Mouse (Mus musculus): ENCODE data around the gene A930002H24Rik. TPM values are rescaled to one million over a fixed set of nuclear protein-coding genes. Genes with fewer than 3 reads are reported as not detected.

The A930002H24Rik gene
- 2.4 and 4.0 TPM in 2 replicates for polyA plus RNA-seq (2014; fragmentation: Nextera tagmentation; extraction: Ambion mirVana)

- H3K36me3 ChIP-seq (ENCODE audit: control insufficient read depth, insufficient read depth, low read length), result no peaks in the 10 kb centered on the region
- peaks cover 11% of the 10 kb centered on the region for H3K4me1 ChIP-seq (replicated peaks; ENCODE audit: control insufficient read depth, insufficient read depth, low read length)
- WGBS, result under 1% methylated on average over 55 of the region's 55 CpGs
- H3K9me3 ChIP-seq (ENCODE audit: control insufficient read depth, low read length), result no peaks in the 10 kb centered on the region
- peak within 1 kb of the TSS; percentile 89 for H3K4me2 ChIP-seq (ENCODE audit: low read length)
- no peaks in the 10 kb centered on the region for H3K27me3 ChIP-seq (replicated peaks; ENCODE audit: control insufficient read depth, insufficient read depth, low read length)
- DNase-seq (ENCODE audit: low spot score) (peak; percentile 98), ATAC-seq (replicated peaks; ENCODE audit: low FRiP score, low TSS enrichment, low read depth) (peak; percentile 100)
- peak within 1 kb of the TSS; percentile 89 for H3K9ac ChIP-seq (ENCODE audit: low read length)
- peak within 1 kb of the TSS; percentile 83 for H3K27ac ChIP-seq (ENCODE audit: low read depth)
- peak within 1 kb of the TSS; percentile 76 for H3K4me3 ChIP-seq (ENCODE audit: low read depth, low read length)
Measured at GRCm38 (mm10) chr17:63863647-63864149, at the start of gene A930002H24Rik. Gene A930002H24Rik (minus strand): TSS chr17:63863791.

- no peaks in the 10 kb centered on the region for H3K27me3 ChIP-seq (replicated peaks; ENCODE audit: control insufficient read depth, insufficient read depth, low read length)
- no peaks in the 10 kb centered on the region for H3K4me1 ChIP-seq (replicated peaks; ENCODE audit: control insufficient read depth, insufficient read depth, low read length)
- no peaks in the 10 kb centered on the region for H3K9me3 ChIP-seq (ENCODE audit: control insufficient read depth, low read length)
- peaks cover 8% of the 10 kb centered on the region; the same call in 1 of the 2 replicates for H3K36me3 ChIP-seq (ENCODE audit: control insufficient read depth, insufficient read depth, low read length)
- H3K27ac ChIP-seq (ENCODE audit: low read depth), result no peak overlapping the region
- DNase-seq (ENCODE audit: low spot score), result no peak
- no peak overlapping the region for H3K9ac ChIP-seq (ENCODE audit: low read length)
- H3K4me2 ChIP-seq (ENCODE audit: low read length), result no peak overlapping the region
- no peak for ATAC-seq (replicated peaks; ENCODE audit: low FRiP score, low TSS enrichment, low read depth)
- WGBS, result 93% methylated on average over 4 of the region's 4 CpGs
- no peak overlapping the region for H3K4me3 ChIP-seq (ENCODE audit: low read depth, low read length)
Measured at GRCm38 (mm10) chr17:63909297-63909696, 45.7 kb upstream of the A930002H24Rik start.

DNA sequence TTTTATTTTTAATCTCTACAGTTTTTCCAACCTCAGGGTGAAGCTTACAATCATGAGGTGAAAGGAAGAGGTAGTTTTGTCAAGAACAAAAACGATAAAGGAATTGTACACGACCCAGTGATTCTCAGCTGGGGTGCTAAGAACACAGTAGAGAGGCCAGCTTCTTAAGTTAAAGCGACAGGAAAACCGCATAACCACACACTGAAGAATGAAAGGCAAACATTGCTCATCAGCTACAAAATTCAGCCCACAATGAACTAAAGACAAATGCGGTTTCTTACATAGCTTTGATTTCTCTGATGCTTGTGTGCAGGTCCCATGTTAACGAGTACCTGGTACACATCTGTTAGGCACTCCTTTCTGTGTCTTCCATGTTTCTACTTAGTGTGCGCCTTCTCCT lies 33.5 kb upstream of the A930002H24Rik start:
- DNase-seq (ENCODE audit: low spot score), result no peak
- H3K9ac ChIP-seq (ENCODE audit: low read length), result no peak overlapping the region
- no peaks in the 10 kb centered on the region for H3K9me3 ChIP-seq (ENCODE audit: control insufficient read depth, low read length)
- no peak overlapping the region for H3K27ac ChIP-seq (ENCODE audit: low read depth)
- WGBS, result 89% methylated on average over 7 of the region's 7 CpGs
- no peak overlapping the region for H3K4me3 ChIP-seq (ENCODE audit: low read depth, low read length)
- no peaks in the 10 kb centered on the region for H3K4me1 ChIP-seq (replicated peaks; ENCODE audit: control insufficient read depth, insufficient read depth, low read length)
- no peak overlapping the region for H3K4me2 ChIP-seq (ENCODE audit: low read length)
- ATAC-seq (replicated peaks; ENCODE audit: low FRiP score, low TSS enrichment, low read depth), result no peak
- peaks cover 7% of the 10 kb centered on the region; the same call in 1 of the 2 replicates for H3K36me3 ChIP-seq (ENCODE audit: control insufficient read depth, insufficient read depth, low read length)
- no peaks in the 10 kb centered on the region for H3K27me3 ChIP-seq (replicated peaks; ENCODE audit: control insufficient read depth, insufficient read depth, low read length)

DNA sequence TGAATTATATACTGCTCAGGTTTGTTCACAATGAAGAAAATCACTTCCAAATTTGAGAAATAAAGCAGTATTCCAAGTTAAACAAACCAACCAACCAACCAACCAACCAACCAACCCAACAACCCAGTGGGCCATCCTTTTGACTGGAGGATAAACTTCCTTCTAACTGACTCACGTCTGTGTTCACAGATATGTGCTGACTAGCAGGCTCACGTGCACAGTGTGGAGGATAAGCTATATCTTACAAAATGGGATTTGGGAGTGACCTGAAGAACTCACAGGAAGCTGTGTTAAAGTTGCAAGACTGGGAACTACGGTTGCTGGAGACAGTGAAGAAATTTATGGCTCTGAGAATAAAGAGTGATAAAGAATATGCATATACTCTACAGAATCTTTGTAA lies 32.2 kb upstream of the A930002H24Rik start:
- Histone ChIP-seq H3K27me3 (replicated peaks; ENCODE audit: control insufficient read depth, insufficient read depth, low read length) (no peaks in the 10 kb centered on the region), H3K9me3 (ENCODE audit: control insufficient read depth, low read length) (no peaks in the 10 kb centered on the region), H3K4me1 (replicated peaks; ENCODE audit: control insufficient read depth, insufficient read depth, low read length) (no peaks in the 10 kb centered on the region), H3K27ac (ENCODE audit: low read depth) (no peak overlapping the region), H3K4me3 (ENCODE audit: low read depth, low read length) (no peak overlapping the region), H3K4me2 (ENCODE audit: low read length) (no peak overlapping the region), H3K9ac (ENCODE audit: low read length) (no peak overlapping the region), H3K36me3 (ENCODE audit: control insufficient read depth, insufficient read depth, low read length) (peaks cover 7% of the 10 kb centered on the region; the same call in 1 of the 2 replicates)
- no peak for DNase-seq (ENCODE audit: low spot score)
- ATAC-seq (replicated peaks; ENCODE audit: low FRiP score, low TSS enrichment, low read depth), result no peak
- WGBS, result 72% methylated on average over 3 of the region's 3 CpGs

- Histone ChIP-seq H3K27ac (ENCODE audit: low read depth) (no peak overlapping the region), H3K4me3 (ENCODE audit: low read depth, low read length) (no peak overlapping the region), H3K4me2 (ENCODE audit: low read length) (no peak overlapping the region), H3K9ac (ENCODE audit: low read length) (no peak overlapping the region), H3K9me3 (ENCODE audit: control insufficient read depth, low read length) (no peaks in the 10 kb centered on the region), H3K4me1 (replicated peaks; ENCODE audit: control insufficient read depth, insufficient read depth, low read length) (no peaks in the 10 kb centered on the region), H3K27me3 (replicated peaks; ENCODE audit: control insufficient read depth, insufficient read depth, low read length) (no peaks in the 10 kb centered on the region), H3K36me3 (ENCODE audit: control insufficient read depth, insufficient read depth, low read length) (no peaks in the 10 kb centered on the region)
- DNase-seq (ENCODE audit: low spot score) (no peak), ATAC-seq (replicated peaks; ENCODE audit: low FRiP score, low TSS enrichment, low read depth) (no peak)
Measured at GRCm38 (mm10) chr17:63890611-63891010, 27.0 kb upstream of the A930002H24Rik start.

DNA sequence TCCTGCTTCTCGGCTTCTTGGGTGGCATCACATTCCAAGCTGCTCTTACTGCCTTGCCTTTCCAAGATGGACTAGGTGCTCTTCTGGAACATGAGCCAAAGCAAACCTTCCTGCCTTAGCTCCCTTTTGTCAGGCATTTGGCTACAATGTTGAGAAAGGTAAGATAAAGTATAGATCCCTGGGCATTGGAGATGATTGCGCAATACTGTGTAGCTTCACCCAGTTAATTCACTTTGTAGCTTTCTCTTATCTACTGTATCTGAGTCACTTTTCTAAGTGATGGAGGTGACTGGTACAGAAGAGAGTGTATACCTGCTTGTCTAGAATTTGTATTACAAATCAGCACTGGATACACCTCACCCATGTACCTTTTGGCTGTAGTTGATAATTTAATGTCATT lies 23.4 kb upstream of the A930002H24Rik start:
- H3K9ac ChIP-seq (ENCODE audit: low read length), result no peak overlapping the region
- no peaks in the 10 kb centered on the region for H3K9me3 ChIP-seq (ENCODE audit: control insufficient read depth, low read length)
- H3K27ac ChIP-seq (ENCODE audit: low read depth), result no peak overlapping the region
- no peaks in the 10 kb centered on the region for H3K36me3 ChIP-seq (ENCODE audit: control insufficient read depth, insufficient read depth, low read length)
- H3K4me1 ChIP-seq (replicated peaks; ENCODE audit: control insufficient read depth, insufficient read depth, low read length), result no peaks in the 10 kb centered on the region
- H3K27me3 ChIP-seq (replicated peaks; ENCODE audit: control insufficient read depth, insufficient read depth, low read length), result no peaks in the 10 kb centered on the region
- H3K4me3 ChIP-seq (ENCODE audit: low read depth, low read length), result no peak overlapping the region
- H3K4me2 ChIP-seq (ENCODE audit: low read length), result no peak overlapping the region
- DNase-seq (ENCODE audit: low spot score) (no peak), ATAC-seq (replicated peaks; ENCODE audit: low FRiP score, low TSS enrichment, low read depth) (no peak)
- 96% methylated on average over 2 of the region's 2 CpGs for WGBS

DNA sequence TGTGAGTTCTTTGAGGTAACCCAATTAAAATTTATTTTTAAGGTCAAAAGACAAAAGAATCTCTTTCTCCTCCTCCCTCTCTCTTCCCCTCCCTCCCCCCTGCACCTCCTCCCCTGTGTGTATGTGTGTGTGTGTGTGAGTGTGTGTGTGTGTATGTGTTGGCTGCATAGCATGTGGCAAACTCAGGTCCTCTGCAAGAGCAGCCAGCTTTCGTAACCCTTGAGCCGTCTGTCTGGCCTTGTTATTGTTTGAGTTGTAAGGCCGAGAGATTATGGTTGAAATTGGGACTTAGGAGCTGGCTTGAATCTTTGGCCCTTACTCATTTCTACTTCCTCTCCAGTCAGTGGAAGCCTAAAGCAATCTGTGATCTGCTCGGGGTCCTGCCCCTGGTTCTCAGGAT lies 16.4 kb upstream of the A930002H24Rik start:
- Histone ChIP-seq H3K9ac (ENCODE audit: low read length) (no peak overlapping the region), H3K9me3 (ENCODE audit: control insufficient read depth, low read length) (no peaks in the 10 kb centered on the region), H3K4me2 (ENCODE audit: low read length) (no peak overlapping the region), H3K4me3 (ENCODE audit: low read depth, low read length) (no peak overlapping the region), H3K36me3 (ENCODE audit: control insufficient read depth, insufficient read depth, low read length) (no peaks in the 10 kb centered on the region), H3K4me1 (replicated peaks; ENCODE audit: control insufficient read depth, insufficient read depth, low read length) (no peaks in the 10 kb centered on the region), H3K27me3 (replicated peaks; ENCODE audit: control insufficient read depth, insufficient read depth, low read length) (no peaks in the 10 kb centered on the region), H3K27ac (ENCODE audit: low read depth) (no peak overlapping the region)
- no peak for ATAC-seq (replicated peaks; ENCODE audit: low FRiP score, low TSS enrichment, low read depth)
- WGBS, result 66% methylated on average over 4 of the region's 4 CpGs
- DNase-seq (ENCODE audit: low spot score), result no peak

- WGBS, result 78% methylated on average over 4 of the region's 4 CpGs
- Histone ChIP-seq H3K27ac (ENCODE audit: low read depth) (no peak overlapping the region), H3K4me1 (replicated peaks; ENCODE audit: control insufficient read depth, insufficient read depth, low read length) (no peaks in the 10 kb centered on the region), H3K36me3 (ENCODE audit: control insufficient read depth, insufficient read depth, low read length) (no peaks in the 10 kb centered on the region), H3K9ac (ENCODE audit: low read length) (no peak overlapping the region), H3K9me3 (ENCODE audit: control insufficient read depth, low read length) (no peaks in the 10 kb centered on the region), H3K4me3 (ENCODE audit: low read depth, low read length) (no peak overlapping the region), H3K4me2 (ENCODE audit: low read length) (no peak overlapping the region), H3K27me3 (replicated peaks; ENCODE audit: control insufficient read depth, insufficient read depth, low read length) (no peaks in the 10 kb centered on the region)
- DNase-seq (ENCODE audit: low spot score), result no peak
- no peak for ATAC-seq (replicated peaks; ENCODE audit: low FRiP score, low TSS enrichment, low read depth)
Measured at GRCm38 (mm10) chr17:63878889-63879288, 15.3 kb upstream of the A930002H24Rik start.

DNA sequence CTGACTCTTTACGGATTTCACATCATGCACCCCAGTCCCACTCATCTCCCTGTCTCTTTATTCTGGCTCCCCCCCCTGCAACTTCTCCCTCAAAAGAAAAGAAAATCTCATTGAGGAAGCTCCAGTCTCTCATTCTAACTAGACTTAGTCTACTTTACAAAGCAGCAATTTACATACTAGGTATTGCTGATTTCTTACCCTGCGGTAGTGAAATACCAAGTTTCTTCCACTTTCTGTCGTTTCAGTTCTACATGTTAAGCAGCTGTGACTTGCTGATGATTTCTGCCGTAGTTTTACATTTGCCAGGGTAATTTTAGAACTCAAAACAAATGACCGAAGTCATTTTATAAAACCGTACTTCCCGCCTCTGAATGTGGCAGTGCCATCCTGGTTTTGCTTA lies 8.2 kb upstream of the A930002H24Rik start:
- 92% methylated on average over 7 of the region's 7 CpGs for WGBS
- no peaks in the 10 kb centered on the region for H3K36me3 ChIP-seq (ENCODE audit: control insufficient read depth, insufficient read depth, low read length)
- no peaks in the 10 kb centered on the region for H3K4me1 ChIP-seq (replicated peaks; ENCODE audit: control insufficient read depth, insufficient read depth, low read length)
- H3K4me2 ChIP-seq (ENCODE audit: low read length), result no peak overlapping the region
- H3K9me3 ChIP-seq (ENCODE audit: control insufficient read depth, low read length), result no peaks in the 10 kb centered on the region
- H3K27ac ChIP-seq (ENCODE audit: low read depth), result no peak overlapping the region
- H3K27me3 ChIP-seq (replicated peaks; ENCODE audit: control insufficient read depth, insufficient read depth, low read length), result no peaks in the 10 kb centered on the region
- DNase-seq (ENCODE audit: low spot score) (no peak), ATAC-seq (replicated peaks; ENCODE audit: low FRiP score, low TSS enrichment, low read depth) (no peak)
- no peak overlapping the region for H3K9ac ChIP-seq (ENCODE audit: low read length)
- H3K4me3 ChIP-seq (ENCODE audit: low read depth, low read length), result no peak overlapping the region
